Mouse (Mus musculus) heart, postnatal 4 days (tissue): ENCODE results near the gene Htr3a. TPM values are rescaled to one million over a fixed set of nuclear protein-coding genes. Genes with fewer than 3 reads are reported as not detected.

Experiments used
- total RNA-seq, 2 experiments: library from RNA; stranded (reverse); gene quantifications; 2 replicates each; pipeline ENCODE4 v1.2.3; 2021

Htr3a gene
- total RNA-seq, 2 experiments from 2014 or later: 0.14 to 0.59 TPM

Other genes starting within 250 kb of the Htr3a start
- 10 to 100 TPM; 24.0 to 24.7 TPM for gene Zbtb16, start 74.9 kb downstream of the Htr3a start, total RNA-seq
- not detected for gene Htr3b, start 53.9 kb upstream of the Htr3a start, total RNA-seq
- gene Usp28, start 74.3 kb upstream of the Htr3a start, total RNA-seq: 100 to 1,000 TPM; 198 to 205 TPM
- 10 to 100 TPM; 13.4 to 15.7 TPM for gene Zw10, start 144.5 kb upstream of the Htr3a start, total RNA-seq
- gene Tmprss5, start 170.2 kb upstream of the Htr3a start, total RNA-seq: not detected